Mouse (Mus musculus) kidney, adult 8-10 months (tissue): ENCODE results near the gene Cdip1.

Experiments used
- DNase-seq, 2 experiments: peaks; one replicate each; pipeline ENCODE4 v3.0.0; 2022

Gene Cdip1

DNA sequence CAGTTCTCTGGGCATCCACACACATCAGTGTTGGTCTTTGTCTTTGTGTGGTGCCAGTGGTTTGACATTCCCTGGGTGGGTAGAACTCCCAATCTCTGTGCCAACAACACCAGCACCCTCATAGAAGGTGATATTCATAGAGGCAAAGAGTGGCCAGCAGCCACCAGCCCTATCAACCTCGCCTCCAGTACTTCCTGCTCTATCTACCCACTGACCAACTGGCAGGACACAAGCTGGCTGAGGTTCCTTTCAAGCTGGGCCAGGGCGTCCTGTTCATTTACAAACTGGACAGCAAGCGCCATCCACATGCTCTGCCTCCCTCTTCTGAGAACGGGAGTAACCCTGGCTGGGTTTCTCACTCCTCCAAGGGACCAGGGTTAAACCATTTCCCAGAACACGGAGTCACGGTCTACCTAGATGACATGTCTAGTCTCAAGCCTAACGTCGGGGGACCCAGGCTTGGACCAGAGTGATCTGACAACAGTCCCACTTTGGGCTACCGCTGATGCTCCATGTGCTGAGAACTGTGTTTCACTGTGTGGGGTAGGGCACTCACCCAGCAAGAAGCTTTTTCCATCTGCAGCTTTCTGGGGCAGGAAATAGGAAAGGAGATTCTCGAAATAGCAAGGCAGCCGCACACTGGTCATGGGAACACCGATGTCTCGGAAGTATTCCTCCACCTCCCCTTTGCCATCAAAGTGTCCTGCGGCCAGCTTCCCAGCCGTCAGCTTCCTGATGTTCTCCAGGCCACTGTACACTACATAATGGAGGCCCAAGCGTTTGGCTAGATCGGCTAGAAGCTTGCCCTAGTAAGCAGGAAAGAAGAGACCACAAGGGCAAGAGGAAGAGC lies 76.0 kb downstream of the Cdip1 start:
- no peak for DNase-seq

DNA sequence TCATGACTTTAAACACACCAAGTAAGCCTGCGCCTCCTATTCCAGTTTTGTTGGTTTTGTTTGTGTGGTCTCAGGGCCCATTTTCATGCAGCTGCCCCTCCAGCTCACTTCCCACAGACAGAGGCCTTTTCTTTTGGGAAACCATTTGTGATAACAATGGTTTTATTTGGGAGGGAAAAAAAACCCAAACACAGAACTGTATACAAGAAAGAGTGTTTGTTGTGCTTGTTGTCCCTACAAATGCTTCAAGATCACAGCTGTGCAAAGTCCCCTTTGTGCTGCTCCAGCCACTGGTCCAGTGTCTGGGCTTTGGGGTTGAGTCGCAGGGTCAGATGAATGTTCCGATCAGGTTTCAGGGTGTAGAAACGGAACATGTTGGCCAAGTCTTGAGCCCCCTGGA lies 78.9 kb downstream of the Cdip1 start:
- DNase-seq: no peak

DNA sequence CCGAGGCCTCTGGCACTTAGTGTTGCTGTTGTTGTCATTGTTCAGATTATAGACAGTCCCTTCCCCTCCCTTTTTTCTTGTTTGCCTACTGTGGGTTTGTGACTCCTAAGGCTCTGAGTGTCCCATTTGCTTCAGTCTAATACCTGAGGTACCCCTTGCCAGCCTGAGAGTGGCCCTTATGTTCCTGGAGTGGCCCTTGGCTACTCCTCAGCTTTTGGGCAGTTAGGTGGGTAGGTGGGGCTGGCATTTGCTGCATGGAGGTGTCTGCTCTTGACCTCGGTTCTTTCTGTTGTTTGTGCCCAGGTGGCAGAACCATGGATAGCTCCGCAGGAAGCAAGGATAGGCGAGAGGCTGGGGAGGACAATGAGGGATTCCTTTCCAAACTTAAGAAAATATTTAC lies 84.6 kb downstream of the Cdip1 start:
- no peak for DNase-seq

DNA sequence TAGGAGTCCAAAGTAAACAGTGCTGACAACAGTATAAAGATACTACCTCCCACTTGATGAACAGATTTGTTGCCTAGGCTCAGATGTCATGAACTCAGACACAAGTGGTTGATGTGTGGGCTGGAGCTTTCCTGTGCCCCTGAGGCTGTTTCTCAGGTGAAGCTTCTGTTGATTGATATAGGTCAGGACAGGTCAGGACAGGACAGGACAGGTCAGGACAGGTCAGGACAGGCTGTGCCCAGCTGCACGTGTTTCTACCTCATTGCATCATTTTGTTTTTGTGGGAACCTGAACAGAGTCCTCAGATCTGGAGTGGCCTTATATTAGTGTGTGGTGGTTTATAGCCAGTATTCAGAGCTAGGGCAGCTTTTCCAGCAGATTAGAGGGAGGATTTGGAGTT lies 87.4 kb downstream of the Cdip1 start:
- DNase-seq: no peak

DNA sequence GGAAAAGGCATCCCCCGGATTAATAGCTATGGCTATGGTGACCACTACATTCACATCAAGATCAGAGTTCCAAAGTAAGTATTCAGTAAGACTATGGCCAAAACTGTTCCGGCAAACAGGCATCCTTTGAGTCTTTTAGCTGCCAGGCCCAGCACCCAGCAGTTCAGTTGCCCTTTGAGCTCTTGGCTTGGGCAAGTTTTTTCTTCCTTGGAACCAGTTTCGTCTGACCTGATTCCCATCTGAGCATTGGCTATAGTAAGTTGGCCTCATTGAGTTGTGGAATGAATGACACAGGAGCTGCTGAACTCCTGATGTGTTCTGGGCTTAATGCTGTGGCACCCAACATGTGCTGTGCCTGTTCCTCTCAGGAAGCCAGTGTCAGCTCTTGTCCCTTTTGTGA lies 88.9 kb downstream of the Cdip1 start:
- peak; percentile 42 to 47 for DNase-seq
